Mouse (Mus musculus) embryonic facial prominence, embryonic 12.5 days (tissue): ENCODE measurements at regions not wholly inside any gene's neighbourhood (a gene's known extent, or its start where the extent isn't known, plus 50 kb on each side); places are given as distances from the start of the nearest gene placed in this dataset.

ENCODE experiments used
- ATAC-seq: fragments of 200-750 bp; cut with Nextera tagmentation; 2 replicates; pipeline ENCODE4 v1.8.0; 2017; ENCODE audit not compliant: insufficient number of reproducible peaks, insufficient read depth, low FRiP score, low TSS enrichment
- H3K27ac ChIP-seq: fragments of 300-500 bp; sonication (generic); 2 replicates; pipeline ENCODE4 v1.5.1; 2016; ENCODE audit warnings: mild to moderate bottlenecking
- H3K27me3 ChIP-seq: fragments of 300-500 bp; sonication (generic); 2 replicates; pipeline ENCODE4 v1.6.1; 2016; ENCODE audit warnings: mild to moderate bottlenecking, moderate library complexity
- H3K36me3 ChIP-seq: fragments of 300-500 bp; sonication (generic); 2 replicates; pipeline ENCODE4 v1.6.1; 2016; ENCODE audit warnings: mild to moderate bottlenecking
- H3K4me1 ChIP-seq: fragments of 300-500 bp; sonication (generic); 2 replicates; pipeline ENCODE4 v1.6.1; 2016
- H3K4me2 ChIP-seq: fragments of 300-500 bp; sonication (generic); replicated peaks from 2 replicates; pipeline ENCODE4 v1.6.1; 2016; ENCODE audit warnings: mild to moderate bottlenecking, moderate library complexity
- H3K4me3 ChIP-seq: fragments of 300-500 bp; sonication (generic); 2 replicates; pipeline ENCODE4 v1.5.1; 2016; ENCODE audit warnings: mild to moderate bottlenecking
- H3K9ac ChIP-seq: fragments of 300-500 bp; sonication (generic); 2 replicates; pipeline ENCODE4 v1.6.1; 2016; ENCODE audit warnings: mild to moderate bottlenecking, moderate library complexity
- H3K9me3 ChIP-seq: fragments of 300-500 bp; sonication (generic); 2 replicates; pipeline ENCODE4 v1.6.1; 2016; ENCODE audit warnings: mild to moderate bottlenecking, moderate library complexity
- WGBS: fragments of 180-500 bp; shearing (Covaris S2); methylation state at CpG from one replicate; pipeline ENCODE4 v1.1.7; 2016; 5-methylcytosine and 5-hydroxymethylcytosine counted together

DNA sequence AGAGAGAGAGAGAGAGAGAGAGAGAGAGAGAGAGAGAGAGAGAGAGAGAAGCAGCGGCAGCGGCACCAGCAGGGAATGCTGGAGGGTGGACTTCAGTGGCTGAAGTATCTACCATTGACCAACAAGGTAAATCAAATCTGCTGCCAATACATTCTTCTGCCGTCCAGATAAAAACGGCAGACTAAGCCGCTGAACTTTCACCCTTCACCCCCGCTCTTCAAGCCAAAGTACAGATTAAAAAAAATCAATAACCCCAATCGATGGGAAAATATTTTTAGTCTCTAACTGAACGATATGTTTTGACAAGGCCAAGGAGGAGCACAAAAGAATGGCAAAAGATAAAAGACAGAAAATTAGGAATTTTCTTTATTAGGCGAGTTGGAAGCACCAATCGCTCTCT, 205.3 kb upstream of the Onecut1 start:
- Histone ChIP-seq H3K27ac (no peak overlapping the region), H3K4me1 (no peaks in the 10 kb centered on the region), H3K9me3 (no peaks in the 10 kb centered on the region), H3K36me3 (no peaks in the 10 kb centered on the region), H3K27me3 (no peaks in the 10 kb centered on the region), H3K4me3 (no peak overlapping the region), H3K9ac (no peak overlapping the region), H3K4me2 (no peak overlapping the region)
- 88% methylated on average over 10 of the region's 10 CpGs for WGBS
- no peak for ATAC-seq

DNA sequence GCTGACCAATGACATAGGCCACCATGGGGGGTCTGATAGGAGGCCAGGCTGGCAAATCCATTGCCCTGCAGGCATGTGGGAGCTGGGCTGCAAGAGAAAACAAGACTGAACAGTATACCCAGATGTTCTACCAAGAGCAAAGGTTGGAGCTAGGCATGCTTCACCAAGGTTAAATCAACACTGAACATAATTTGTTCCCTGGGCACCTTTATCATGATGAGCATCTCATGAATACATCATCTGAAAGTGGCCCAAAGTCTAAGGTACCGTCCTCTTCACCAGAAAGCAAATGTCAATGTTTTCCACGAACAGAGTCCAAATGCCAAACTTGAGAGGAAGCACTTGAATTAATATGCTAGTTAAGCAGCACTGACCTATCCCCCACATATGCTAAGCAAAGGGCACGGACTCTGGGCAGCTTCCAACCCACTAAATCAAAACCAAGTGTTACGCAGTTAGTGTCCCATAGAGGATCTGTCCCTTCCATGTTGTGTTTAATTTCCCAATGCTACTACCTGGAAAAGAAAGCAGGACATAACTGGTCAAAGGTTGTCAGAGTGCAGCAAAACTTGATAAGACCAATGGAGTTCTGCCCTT, 190.3 kb upstream of the Onecut1 start:
- H3K4me3 ChIP-seq = no peak overlapping the region
- no peaks in the 10 kb centered on the region for H3K9me3 ChIP-seq
- no peak overlapping the region for H3K27ac ChIP-seq
- no peak for ATAC-seq
- no peaks in the 10 kb centered on the region for H3K36me3 ChIP-seq
- H3K9ac ChIP-seq = no peak overlapping the region
- no peaks in the 10 kb centered on the region for H3K27me3 ChIP-seq
- no peak overlapping the region for H3K4me2 ChIP-seq
- 79% methylated on average over 4 of the region's 4 CpGs for WGBS
- no peaks in the 10 kb centered on the region for H3K4me1 ChIP-seq

DNA sequence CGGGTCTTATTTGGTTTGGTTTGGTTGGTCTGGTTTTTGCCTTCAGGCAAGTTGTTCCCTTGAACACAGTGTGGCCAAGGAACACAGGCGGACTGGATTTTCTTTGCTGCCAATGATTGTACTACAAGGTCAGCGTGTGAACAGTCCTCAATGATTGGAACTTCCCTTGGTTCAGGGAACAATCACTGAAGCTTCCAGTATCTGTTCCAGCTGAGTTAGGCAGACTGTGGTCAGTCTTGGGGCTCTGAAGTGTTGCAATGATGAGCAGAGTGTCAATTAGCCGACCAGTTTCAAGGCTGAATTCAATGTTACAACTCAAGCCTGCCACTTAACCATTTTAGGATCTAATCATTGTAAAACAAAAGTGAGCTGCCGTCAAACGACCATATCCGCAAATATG, 189.5 kb upstream of the Onecut1 start:
- no peaks in the 10 kb centered on the region for H3K9me3 ChIP-seq
- no peak overlapping the region for H3K4me3 ChIP-seq
- ATAC-seq = no peak
- no peak overlapping the region for H3K4me2 ChIP-seq
- no peaks in the 10 kb centered on the region for H3K27me3 ChIP-seq
- WGBS = 83% methylated on average over 7 of the region's 7 CpGs
- no peaks in the 10 kb centered on the region for H3K4me1 ChIP-seq
- no peak overlapping the region for H3K9ac ChIP-seq
- no peaks in the 10 kb centered on the region for H3K36me3 ChIP-seq
- H3K27ac ChIP-seq = no peak overlapping the region

GRCm38 (mm10) chr9:74698229-74698628, 163.5 kb upstream of the Onecut1 start:
- H3K27ac ChIP-seq = no peak overlapping the region
- H3K9me3 ChIP-seq = no peaks in the 10 kb centered on the region
- H3K4me3 ChIP-seq = no peak overlapping the region
- no peak overlapping the region for H3K9ac ChIP-seq
- H3K4me2 ChIP-seq = no peak overlapping the region
- H3K4me1 ChIP-seq = no peaks in the 10 kb centered on the region
- no peak for ATAC-seq
- no peaks in the 10 kb centered on the region for H3K27me3 ChIP-seq
- WGBS = 72% methylated on average over 8 of the region's 8 CpGs
- H3K36me3 ChIP-seq = no peaks in the 10 kb centered on the region

DNA sequence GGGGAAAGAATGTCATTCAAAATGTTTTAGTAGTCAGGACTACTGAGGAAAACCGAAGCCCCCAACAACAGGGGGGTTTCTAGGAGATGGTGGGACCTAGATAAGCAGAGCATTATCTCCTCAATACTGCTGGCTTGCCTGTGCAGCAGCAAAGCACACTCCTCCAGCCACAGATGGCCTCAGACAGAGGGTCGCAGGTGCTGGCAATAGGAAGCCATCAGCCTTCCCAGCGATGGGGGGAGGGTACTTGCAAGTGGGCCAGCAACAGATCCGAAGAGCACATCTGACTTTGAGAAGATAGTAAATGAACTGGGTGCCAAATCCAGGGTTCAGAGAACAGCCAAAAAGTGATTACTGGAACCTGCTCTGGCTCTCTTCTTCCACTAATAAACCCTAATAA, 156.0 kb upstream of the Onecut1 start:
- Histone ChIP-seq H3K4me2 (no peak overlapping the region), H3K9me3 (no peaks in the 10 kb centered on the region), H3K27ac (no peak overlapping the region), H3K4me1 (no peaks in the 10 kb centered on the region), H3K36me3 (no peaks in the 10 kb centered on the region), H3K9ac (no peak overlapping the region), H3K4me3 (no peak overlapping the region), H3K27me3 (no peaks in the 10 kb centered on the region)
- 60% methylated on average over 4 of the region's 4 CpGs for WGBS
- ATAC-seq = no peak

DNA sequence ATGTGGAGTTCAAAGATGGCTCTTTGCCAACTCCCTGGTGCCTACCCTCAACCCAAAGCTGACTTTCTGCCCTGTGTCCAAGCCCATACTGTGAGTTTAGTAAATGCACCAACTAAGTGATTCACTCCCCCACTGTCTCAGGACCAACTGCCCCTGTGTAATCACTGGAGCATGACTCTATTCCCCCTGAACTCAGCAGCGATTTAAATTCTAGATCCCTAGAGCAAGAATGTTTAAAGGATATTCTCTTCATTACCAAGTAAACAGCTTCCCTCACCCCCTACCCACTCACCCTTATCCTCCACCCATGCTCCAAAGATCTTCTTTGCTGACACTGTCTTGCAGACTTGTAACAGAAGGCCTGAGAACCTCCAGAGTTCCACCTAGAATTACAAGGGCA, 154.1 kb upstream of the Onecut1 start:
- Histone ChIP-seq H3K27me3 (no peaks in the 10 kb centered on the region), H3K9me3 (no peaks in the 10 kb centered on the region), H3K4me1 (no peaks in the 10 kb centered on the region), H3K27ac (no peak overlapping the region), H3K4me2 (no peak overlapping the region), H3K9ac (no peak overlapping the region), H3K36me3 (no peaks in the 10 kb centered on the region), H3K4me3 (no peak overlapping the region)
- ATAC-seq = no peak
- WGBS = 56% methylated on average over 1 of the region's 1 CpGs

DNA sequence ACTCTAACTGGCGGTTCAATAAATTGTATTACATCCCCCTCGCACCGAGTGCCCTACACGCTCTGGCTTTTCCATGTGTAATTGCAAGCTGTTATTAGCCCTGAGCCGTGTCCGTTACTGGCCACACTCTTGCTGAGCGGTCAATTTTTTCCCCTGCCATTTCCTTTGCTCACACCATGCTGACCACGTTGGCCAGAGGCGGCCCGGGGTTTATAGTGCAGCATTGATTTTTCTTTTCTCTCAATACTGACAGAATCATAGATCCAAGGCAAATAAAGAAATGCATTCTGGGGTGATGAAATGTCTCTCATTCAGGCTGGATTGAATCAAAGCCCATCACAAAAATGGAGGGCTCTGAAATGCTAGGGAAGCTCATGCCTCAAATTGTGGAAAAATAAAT, 150.0 kb upstream of the Onecut1 start:
- no peaks in the 10 kb centered on the region for H3K4me1 ChIP-seq
- no peak overlapping the region for H3K4me2 ChIP-seq
- no peak overlapping the region for H3K27ac ChIP-seq
- WGBS = 95% methylated on average over 10 of the region's 10 CpGs
- ATAC-seq = no peak
- no peaks in the 10 kb centered on the region for H3K27me3 ChIP-seq
- H3K4me3 ChIP-seq = no peak overlapping the region
- H3K9ac ChIP-seq = no peak overlapping the region
- H3K36me3 ChIP-seq = no peaks in the 10 kb centered on the region
- H3K9me3 ChIP-seq = no peaks in the 10 kb centered on the region

- 83% methylated on average over 5 of the region's 5 CpGs for WGBS
- ATAC-seq = no peak
- Histone ChIP-seq H3K27me3 (no peaks in the 10 kb centered on the region), H3K9ac (no peak overlapping the region), H3K4me2 (no peak overlapping the region), H3K27ac (no peak overlapping the region), H3K4me3 (no peak overlapping the region), H3K9me3 (no peaks in the 10 kb centered on the region), H3K36me3 (no peaks in the 10 kb centered on the region), H3K4me1 (no peaks in the 10 kb centered on the region)
Observed at GRCm38 (mm10) chr9:74732451-74732850, 129.3 kb upstream of the Onecut1 start.

DNA sequence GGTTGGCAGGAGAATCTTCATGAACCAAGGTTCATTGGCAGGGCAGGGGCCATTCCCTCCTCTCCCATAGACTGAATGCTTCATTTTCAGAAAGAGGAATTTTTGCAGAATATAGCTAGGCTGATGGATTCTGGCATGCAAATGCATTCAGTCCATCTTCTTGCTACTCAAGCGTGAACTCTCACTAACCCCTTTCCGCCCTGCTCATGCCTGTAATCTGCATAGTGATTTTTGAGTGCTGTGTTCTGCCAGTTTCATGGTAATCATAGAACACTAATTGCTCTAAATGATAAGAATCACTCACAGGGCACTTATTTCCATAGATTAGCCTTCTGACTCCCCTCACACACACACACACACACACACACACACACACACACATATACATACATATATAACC, 119.8 kb upstream of the Onecut1 start:
- WGBS = 92% methylated on average over 2 of the region's 2 CpGs
- H3K4me2 ChIP-seq = no peak overlapping the region
- no peaks in the 10 kb centered on the region for H3K36me3 ChIP-seq
- no peak for ATAC-seq
- no peak overlapping the region for H3K9ac ChIP-seq
- H3K4me1 ChIP-seq = no peaks in the 10 kb centered on the region
- H3K27me3 ChIP-seq = no peaks in the 10 kb centered on the region
- no peaks in the 10 kb centered on the region for H3K9me3 ChIP-seq
- H3K4me3 ChIP-seq = no peak overlapping the region
- no peak overlapping the region for H3K27ac ChIP-seq

- Histone ChIP-seq H3K4me3 (no peak overlapping the region), H3K4me2 (no peak overlapping the region), H3K36me3 (no peaks in the 10 kb centered on the region), H3K27ac (no peak overlapping the region), H3K27me3 (no peaks in the 10 kb centered on the region), H3K9me3 (no peaks in the 10 kb centered on the region), H3K4me1 (no peaks in the 10 kb centered on the region), H3K9ac (no peak overlapping the region)
- 79% methylated on average over 7 of the region's 7 CpGs for WGBS
- no peak for ATAC-seq
Observed at GRCm38 (mm10) chr9:74747886-74748285, 113.8 kb upstream of the Onecut1 start.

GRCm38 (mm10) chr9:74758025-74758424, 103.7 kb upstream of the Onecut1 start:
- Histone ChIP-seq H3K9me3 (no peaks in the 10 kb centered on the region), H3K4me1 (no peaks in the 10 kb centered on the region), H3K27me3 (no peaks in the 10 kb centered on the region), H3K4me3 (no peak overlapping the region), H3K36me3 (no peaks in the 10 kb centered on the region), H3K27ac (no peak overlapping the region), H3K4me2 (no peak overlapping the region), H3K9ac (no peak overlapping the region)
- WGBS = 58% methylated on average over 3 of the region's 3 CpGs
- no peak for ATAC-seq

DNA sequence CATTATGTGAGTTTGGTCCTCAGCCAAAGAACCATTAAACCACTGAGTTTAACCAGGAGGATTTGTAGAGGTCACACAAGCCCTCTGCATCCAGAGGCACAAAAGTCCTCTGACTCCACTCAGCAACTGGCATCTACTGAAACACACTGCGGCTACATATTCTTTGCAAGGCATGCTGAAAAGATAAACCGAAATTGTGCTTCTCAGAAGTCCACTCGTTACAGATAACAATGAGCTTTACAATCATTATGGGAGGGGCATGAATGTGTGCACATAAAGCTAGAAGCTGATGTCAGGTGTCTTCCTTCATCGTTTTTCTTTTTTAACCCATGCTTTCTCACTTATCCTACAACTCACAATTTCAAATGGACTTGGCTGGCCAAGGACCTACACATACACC, 102.8 kb upstream of the Onecut1 start:
- 88% methylated on average over 4 of the region's 4 CpGs for WGBS

GRCm38 (mm10) chr9:74780419-74780818, 81.3 kb upstream of the Onecut1 start:
- Histone ChIP-seq H3K4me3 (no peak overlapping the region), H3K27me3 (no peaks in the 10 kb centered on the region), H3K4me1 (no peaks in the 10 kb centered on the region), H3K27ac (no peak overlapping the region), H3K4me2 (no peak overlapping the region), H3K9ac (no peak overlapping the region), H3K36me3 (no peaks in the 10 kb centered on the region), H3K9me3 (no peaks in the 10 kb centered on the region)
- no peak for ATAC-seq
- WGBS = 88% methylated on average over 3 of the region's 3 CpGs

More for the DNA sequence above, 102.8 kb upstream of the Onecut1 start:
- Histone ChIP-seq H3K4me2 (no peak overlapping the region), H3K36me3 (no peaks in the 10 kb centered on the region), H3K9me3 (no peaks in the 10 kb centered on the region), H3K4me3 (no peak overlapping the region), H3K27ac (no peak overlapping the region), H3K27me3 (no peaks in the 10 kb centered on the region), H3K9ac (no peak overlapping the region), H3K4me1 (no peaks in the 10 kb centered on the region)
- no peak for ATAC-seq
